Mouse (Mus musculus) regulatory T cell (primary cell): ENCODE results near the gene Snx9.

Experiments
- in situ Hi-C: fragments of 300-600 bp; cut with MboI, MseI; formaldehyde crosslinking; loops from one replicate; pipeline ENCODE4 v1.15.1; 2025; ENCODE audit warnings: high pct_unique_total_duplicates

The Snx9 gene

DNA sequence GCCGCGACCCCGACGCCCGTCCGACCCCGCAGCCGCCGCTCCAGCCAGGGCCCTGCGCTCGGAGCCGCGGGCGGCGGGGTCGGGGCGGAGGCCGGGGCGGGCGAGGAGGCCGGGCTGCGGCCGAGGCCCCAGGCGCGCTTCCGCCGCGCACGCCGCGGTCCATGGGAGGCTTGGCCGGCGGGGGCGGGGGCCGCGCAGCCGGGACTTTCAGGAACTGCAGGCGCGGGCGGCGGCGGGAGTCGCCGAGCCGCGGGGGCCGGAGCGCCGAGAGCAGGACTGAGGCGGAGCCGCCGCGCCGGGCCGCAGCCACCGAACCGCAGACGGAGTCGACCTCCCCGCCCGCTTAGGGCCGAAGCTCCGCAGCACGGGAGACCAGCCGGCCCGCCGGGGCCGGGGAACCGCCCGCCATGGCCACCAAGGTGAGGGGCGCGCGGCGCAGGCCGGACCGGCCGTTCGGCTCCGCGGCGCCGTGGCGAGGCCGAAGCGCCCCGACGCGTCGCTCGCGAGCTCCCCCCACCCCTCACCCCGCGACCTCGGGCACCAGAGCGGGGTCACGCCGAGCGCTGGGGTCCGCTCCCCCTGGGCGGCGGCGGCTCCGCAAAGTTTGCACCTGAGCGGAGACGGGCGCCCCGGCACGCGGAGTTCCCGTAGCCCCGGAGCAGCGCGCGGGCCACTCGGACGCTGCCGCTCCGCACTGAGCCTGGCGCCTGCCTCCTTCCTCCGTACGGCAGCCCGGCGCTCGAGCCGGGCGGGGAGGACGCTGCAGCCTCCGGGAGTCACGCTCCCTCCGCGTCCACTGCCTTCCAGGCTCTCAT is at the start of gene Snx9:
Snx9 (plus strand) TSS at position 202 of the 815 bp plus-strand sequence.
- in situ Hi-C loops = loop anchor here (10.0 kb wide), 1 partner anchor 47 kb away; no protein-coding TSS in a partner anchor

DNA sequence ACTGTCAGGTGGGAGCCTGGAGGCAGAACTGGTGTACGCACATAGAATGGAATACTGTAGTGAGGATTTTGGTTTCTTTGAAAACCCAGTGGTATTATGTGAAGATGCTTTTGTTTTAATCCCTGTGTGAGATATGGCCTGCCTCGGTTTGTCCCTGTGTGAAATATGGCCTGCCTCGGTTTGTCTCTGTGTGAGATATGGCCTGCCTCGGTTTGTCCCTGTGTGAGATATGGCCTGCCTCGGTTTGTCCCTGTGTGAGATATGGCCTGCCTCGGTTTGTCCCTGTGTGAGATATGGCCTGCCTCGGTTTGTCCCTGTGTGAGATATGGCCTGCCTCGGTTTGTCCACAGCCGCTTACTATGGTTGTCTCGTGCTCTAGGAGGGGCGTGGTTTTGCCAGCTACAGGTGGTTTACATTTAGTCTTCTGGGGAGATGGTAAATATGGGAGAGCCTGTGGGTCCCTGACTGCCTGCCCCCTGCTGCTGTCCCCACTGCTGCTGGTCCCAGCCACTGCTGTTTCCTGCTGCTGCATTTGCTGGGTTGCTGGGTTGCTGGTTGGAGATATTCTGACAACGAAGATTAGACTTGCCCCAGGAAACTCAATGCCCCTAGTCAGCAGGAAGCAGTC is 48.9 kb upstream of the Snx9 start:
- in situ Hi-C loops = loop anchor here (10.0 kb wide), 1 partner anchor 53 kb away; the partner anchor contains the start of gene Snx9

DNA sequence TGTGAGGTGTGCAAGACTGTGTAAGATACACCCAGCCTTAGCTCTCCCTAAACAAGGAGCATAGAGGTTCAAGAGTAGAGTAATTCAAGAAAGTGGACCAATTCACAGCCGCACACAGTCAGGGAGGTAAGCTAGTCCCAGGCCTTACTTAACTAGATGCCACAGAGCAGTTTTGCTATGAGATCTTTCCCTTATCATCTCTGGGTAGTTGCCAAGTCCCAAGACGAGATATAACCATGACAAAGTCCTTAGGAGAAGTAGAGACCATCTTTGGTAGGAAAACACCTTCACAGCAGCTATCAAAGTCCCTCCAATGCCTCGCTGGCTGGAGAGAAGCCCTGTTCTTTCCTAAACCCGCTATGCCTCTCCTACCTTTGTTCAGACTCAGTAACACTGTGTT is 47.5 kb upstream of the Snx9 start:
- in situ Hi-C loops = loop anchor here (10.0 kb wide), 1 partner anchor 51 kb away; the partner anchor contains the start of gene Snx9

DNA sequence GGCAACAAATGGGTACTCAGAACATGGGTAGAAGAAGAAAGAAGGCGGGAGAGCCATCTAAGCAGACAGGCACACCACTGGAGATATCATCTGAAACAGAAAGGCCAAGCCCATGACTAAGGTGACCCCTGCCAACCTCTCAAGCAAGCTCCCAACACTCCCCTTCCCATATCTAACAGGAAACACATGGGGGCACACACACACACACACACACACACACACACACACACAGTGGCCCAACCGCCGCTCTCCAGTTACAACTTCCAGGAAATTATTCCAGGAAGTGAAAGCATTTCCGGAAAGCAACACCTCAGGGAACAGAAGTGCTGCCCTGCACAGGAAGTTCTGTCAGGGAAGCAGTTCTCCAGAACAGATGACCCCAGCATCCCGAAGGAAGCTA is 46.9 kb upstream of the Snx9 start:
- in situ Hi-C loops = loop anchor here (10.0 kb wide), 1 partner anchor 51 kb away; the partner anchor contains the start of gene Snx9

DNA sequence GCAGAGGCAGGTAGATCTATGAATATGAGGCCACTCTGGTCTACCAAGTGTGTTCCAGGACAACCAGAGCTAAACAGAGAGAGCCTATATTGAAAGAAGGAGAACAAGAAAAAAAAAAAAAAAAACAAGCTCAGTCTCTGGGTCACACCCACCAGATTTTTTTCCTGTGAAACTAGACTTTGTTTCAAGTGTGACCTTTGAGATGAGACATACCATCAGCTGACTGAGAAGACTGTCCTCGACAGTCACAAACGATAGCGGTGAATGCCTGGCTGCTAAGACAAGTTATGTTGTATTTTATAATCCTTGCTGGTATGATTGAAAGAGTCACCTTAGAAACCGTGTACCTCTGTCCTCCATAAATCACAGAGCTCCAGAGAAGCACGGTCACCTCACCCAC is 45.8 kb upstream of the Snx9 start:
- in situ Hi-C loops = loop anchor here (5.0 to 10.0 kb wide), 3 partner anchors 38 to 92 kb away; partner anchors contain the start of gene Snx9

DNA sequence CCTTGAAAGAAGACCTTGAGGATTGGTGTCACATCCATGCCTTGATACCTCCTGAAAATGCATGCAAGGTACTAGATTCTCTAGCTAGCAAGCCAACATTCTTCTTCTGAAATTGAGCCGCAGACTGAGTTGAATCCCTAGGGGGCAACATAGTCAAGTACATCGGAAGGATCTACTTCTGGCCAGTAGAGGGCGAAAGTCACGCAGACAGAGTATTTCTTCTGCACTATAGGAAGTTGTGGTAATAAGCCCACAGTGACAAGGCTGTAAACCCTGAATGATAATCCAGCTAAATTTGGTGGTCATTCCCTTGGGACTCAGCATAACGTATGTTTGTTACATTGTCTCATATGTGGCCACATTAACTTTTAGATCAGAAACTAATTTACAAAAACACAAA is 45.3 kb upstream of the Snx9 start:
- in situ Hi-C loops = loop anchor here (5.0 to 10.0 kb wide), 3 partner anchors 39 to 91 kb away; partner anchors contain the start of gene Snx9

DNA sequence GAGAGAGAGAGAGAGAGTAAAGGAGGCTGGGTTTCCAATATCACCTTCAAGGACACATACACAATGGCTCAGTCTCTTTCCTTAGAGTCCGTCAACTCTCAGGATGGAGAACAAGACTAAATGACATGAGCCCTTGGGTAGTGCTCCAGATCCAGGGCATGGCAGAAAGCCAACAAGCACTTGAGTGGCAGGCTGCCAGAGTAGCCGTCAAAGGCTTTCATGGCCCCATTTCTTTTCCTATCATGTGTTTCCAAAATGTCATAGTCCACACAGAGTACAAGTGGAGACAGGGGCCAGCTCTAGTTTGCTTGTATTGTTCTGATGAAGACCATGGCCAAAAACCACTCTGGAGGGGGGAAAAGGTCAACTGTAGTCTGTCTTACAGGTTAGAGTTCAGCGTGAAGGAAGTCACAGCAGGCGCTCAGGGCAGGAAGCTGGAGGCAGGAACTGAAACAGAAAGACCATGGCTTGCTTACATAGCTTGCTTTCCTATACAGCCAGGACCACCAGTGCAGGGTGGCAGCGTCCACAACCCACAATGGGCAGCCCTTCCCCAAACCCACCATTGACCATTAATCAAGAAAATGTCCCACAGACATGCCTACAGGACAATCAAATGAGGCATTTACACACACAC is 43.9 kb upstream of the Snx9 start:
- in situ Hi-C loops = loop anchor here (5.0 to 10.0 kb wide), 3 partner anchors 40 to 90 kb away; partner anchors contain the start of gene Snx9

DNA sequence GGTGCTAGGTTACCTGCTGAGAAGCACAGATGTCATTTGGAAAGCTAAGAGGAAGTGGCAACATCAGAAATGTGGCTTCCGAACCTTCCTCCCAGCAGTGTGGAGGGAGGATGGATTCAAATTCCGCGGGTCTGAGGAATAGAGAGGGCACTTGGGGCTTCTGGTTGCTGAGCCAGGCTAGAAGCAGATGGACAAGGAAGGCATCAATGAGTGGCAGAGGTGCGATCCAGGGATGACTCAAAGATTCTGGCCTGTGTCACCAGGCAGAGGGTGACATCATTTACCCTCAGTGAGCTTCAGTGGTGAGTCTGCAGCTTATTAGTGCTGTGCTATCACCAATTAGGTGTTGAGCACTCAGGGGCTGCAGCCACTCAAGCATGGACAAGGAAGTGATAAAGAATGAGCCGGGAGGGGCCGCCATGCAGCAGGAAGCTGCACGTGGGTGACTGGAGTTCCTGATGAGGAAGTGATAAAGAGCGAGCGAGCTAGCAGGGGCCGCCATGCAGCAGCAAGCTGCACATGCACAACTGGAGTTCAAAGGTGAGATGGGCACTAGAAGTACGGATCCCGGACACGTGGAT is 42.8 kb upstream of the Snx9 start:
- in situ Hi-C loops = loop anchor here (5.0 to 10.0 kb wide), 3 partner anchors 41 to 89 kb away; partner anchors contain the start of gene Snx9

DNA sequence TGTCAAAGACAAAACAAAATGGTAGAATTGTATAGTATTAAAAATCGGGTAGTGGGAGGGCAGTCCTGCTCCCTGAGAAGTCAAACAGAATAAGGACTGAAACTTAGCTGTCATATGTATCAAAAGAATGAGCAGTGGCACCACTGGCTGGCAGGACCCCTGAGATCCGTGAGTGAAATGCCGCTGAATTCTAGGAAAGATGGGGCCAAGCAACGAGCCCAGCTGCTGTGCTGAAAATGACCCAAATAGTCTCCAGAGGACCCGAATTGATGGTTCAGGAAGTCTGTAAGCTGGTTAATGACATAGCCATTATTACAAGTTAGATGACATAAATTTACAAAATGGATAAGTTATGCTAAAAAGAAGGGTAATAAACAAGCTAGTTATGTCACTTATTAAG is 42.2 kb upstream of the Snx9 start:
- in situ Hi-C loops = loop anchor here (5.0 to 10.0 kb wide), 3 partner anchors 42 to 88 kb away; partner anchors contain the start of gene Snx9

DNA sequence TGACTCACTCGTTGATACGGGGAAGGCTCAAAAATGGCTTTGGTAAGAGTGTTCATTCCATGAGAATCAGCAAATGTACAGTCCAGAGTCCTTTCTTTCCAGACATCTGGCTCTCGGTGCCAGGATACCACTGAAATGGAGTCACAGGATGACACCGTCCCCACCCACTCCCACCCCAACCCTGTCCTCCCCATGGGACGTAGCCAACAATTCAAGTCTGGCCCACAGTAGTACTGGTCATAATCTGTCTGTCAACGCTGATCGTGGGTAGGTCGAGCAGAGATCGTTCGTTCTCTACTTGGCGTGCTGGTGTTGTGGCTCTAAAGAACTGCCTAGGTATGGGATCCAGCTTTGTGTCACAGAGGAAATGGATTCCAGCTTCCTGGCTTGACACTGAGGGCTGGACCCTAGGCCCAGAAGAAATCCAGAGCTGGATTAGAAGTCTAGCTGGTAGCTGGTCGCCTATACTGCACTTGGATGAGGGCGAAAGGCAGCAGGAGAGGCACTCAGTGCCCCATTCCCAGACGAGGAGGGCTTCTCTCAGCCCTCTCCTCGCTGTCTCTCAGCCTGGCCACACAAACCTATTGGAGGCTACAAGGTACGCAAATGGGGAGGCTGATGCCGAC is 41.6 kb upstream of the Snx9 start:
- in situ Hi-C loops = loop anchor here (5.0 to 10.0 kb wide), 4 partner anchors 42 to 213 kb away; partner anchors contain the start of gene Snx9

DNA sequence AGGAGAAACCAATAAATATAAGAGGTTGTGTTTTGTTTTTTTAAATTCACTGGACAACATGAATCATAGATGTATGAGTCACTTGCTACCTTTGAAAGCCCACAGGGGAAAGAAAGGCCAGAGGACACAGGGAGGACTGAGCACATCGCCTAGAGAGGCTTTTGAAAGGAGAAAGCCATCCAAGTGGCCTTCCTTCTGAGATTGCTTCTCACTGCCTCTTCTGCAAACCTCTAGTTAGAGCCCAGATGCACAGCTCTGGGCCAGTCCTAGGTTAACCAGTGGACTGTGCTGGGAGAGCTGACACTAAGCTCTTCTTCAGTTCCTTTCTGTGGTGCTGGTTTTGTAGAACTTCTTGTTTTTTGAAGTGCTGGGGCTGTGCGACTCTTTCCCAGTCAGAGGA is 40.9 kb upstream of the Snx9 start:
- in situ Hi-C loops = loop anchor here (5.0 kb wide), 1 partner anchor 212 kb away; no protein-coding TSS in a partner anchor

DNA sequence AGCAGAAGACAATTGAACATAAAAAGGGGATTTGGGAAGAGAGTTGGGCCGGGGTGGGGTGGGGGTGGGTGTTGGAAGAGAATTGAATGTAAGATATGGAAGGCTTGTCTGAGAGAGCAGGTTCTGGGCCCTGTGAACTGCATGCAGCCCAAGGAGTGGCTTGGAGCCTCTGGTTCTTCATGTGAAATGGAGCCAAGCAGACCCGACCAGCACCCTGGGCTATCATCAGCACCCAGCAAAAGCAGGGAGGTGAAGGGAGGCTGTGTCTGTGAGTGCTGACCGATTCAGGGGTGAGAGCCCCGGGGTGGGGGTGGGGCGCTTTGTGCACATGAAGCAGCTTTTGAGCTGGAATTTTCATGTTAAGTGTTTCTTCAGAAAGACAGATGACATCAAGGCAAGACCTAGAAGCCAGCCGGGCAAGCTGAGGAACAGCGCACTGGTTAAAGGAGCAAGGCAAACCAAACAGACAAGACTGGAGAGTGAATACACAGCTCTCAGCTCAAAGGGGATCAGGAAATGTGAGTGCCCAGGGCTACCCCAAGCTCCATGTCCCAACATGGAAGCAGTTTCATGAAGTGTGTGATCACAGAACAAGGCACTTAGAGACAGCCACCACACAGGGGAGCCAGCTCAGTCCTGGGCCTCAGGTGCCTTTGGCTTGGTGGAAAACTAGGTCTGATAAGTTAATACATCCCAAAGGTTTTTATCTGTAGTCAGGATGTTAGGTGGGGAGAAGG is 40.1 kb upstream of the Snx9 start:
- in situ Hi-C loops = loop anchor here (5.0 kb wide), 1 partner anchor 211 kb away; no protein-coding TSS in a partner anchor

DNA sequence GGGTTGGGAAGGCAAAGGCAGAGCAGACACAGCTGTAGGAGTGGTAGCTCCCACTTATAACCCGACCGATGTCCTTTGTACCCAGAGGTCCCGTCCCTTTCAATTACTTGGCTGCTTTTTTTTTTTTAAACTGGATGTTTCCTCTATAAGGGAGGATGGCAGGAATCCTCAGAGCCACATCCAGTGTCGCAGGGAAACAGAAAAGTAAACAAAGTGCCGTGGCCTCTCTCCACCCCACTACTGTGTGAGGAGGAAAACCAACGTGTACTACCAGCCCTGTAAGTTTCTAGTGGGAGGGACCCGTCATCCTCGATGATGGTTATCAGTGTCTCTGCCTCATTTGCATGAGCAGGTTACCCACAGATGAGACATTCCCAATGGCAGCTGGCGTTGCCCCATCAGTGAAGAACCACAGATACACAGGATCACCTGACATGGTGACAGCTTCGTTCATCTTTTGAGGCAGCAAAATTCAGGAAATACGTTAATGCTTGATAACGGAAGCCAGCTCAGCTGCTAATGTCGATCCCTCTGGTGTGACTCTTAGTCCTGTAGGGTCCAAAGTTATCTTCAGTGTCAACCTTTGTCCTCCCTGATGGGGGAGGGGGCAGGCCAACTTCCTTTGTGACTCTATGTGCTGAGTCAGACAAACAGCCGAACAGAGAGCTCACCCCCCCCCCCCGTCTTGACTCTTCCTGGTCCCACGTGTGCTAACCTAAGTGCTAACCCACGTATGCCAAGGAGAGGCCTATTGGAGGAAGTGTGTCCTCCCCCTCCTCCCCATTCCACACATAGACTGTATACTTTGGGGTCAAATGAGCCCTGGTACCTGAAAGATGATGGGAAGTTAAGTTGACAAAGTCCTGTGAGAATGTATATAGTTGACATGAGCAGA is 39.1 kb upstream of the Snx9 start:
- in situ Hi-C loops = loop anchor here (5.0 kb wide), 1 partner anchor 210 kb away; no protein-coding TSS in a partner anchor

DNA sequence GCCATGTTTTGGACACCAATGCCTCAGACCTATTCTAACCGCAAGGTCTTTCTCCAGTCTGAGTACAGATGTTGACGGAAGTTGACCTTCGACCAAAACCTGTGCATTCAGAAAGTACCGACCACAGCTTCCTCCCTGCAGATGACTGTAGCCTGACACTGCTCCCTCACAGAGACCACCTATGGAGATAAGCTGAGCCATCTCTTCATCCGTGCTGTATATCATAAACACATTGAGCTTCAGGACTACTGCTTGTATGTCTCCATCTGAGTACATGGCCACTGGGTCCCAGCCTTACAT is 38.5 kb upstream of the Snx9 start:
- in situ Hi-C loops = loop anchor here (5.0 kb wide), 1 partner anchor 210 kb away; no protein-coding TSS in a partner anchor

DNA sequence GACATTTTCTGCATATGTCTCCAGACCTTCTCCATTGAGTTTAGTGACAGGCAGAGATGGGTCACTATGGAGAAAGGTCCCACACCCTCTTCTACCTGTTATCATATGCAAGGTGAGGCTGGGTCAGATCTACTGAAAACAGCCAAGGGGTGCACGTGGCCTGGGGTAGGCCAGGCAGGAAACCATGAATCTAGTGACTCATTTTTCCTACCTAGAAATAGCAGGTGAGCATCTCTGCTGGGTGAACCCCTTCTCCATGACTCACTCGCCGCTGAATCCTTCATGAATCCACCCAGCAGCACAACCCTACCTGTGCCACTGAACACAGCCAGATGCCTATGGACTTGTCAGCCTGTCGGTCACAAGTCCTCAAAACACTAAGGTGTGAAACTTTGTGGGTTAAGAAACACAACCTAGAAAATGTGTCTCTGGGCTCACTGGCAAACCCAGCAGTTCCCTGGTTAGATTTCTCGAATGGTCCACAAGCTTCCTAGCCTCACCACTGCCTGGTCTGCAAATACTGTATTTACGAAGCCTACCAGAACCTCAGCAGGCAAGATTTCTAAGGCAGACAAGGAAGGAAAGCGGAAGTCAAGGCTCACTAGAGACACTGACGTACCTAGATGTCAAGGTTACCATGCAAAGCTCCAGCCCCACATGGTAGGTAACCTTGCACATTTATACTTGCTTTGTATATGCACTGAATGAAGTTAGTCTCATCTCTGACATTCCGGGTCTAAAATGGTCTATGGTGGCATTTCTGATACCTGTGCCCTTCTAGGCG is 37.7 kb upstream of the Snx9 start:
- in situ Hi-C loops = loop anchor here (5.0 kb wide), 1 partner anchor 209 kb away; no protein-coding TSS in a partner anchor

DNA sequence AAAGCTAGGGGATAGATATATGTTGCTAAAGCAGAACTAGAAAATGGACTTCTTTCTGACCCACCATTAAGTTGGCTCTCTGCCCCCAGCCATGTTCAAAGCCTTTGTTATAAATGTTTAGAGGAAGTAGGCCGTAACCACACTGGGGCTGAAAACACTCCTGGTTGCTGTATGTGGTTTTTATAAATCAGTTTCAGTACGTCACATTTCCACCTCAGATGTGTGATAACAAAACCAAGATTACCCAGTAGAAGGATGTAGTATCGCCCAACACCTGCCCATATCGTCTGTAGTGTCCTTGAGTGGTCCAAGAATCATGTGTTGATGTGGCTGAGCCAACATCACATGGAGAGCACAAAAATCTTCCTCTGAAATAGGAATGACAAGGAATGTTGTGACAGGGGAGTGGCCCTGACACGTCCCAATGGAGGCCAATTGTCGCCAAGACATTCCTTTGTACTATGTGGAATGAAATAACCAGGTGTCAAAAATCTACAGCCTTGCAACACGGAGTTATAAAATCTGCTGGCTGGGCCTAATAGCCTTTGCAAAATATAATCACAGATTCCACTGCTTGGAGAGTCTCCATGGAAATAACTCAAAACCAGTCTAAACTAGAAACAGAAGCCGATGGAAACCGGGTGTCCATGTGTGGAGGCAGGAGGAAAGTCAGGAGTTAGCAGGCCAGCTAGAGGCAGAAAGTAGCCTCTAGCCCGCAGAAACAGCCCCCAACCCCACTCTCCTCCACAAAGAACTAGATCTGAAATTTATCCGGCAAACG is 36.6 kb upstream of the Snx9 start:
- in situ Hi-C loops = loop anchor here (5.0 kb wide), 1 partner anchor 208 kb away; no protein-coding TSS in a partner anchor

DNA sequence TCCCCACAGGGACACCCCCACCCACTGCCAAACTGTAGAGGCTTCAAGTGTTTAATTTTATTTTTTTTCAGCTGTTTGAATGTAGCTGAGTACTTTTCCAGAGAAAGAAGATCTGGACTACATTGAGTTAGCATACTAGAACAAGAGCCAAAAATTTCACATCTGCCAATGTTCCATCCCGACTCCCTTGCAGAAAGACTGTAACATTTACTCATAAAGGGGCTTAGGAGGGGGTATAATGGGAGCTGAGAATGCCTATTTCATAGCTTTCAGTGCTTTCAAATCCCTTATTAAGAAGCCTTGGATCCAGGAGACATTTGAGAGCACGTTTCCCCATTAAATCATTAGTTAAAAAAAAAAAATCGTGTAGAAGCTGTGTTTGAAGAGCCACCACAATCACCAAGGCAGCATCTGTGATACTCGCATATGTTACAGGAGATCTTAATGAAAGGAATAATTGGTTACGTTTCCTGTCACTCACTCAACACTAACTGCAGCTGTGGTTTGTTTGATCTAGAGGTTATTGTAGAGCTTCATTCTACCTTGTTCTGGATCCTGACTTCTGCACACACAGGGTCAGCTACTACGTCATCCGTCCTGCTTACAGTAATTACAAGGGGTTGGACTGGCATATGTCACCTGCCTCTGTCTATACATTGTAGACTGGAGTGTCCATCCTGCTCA is 35.8 kb upstream of the Snx9 start:
- in situ Hi-C loops = no loop called here
